Mouse (Mus musculus): Measurements from ENCODE around the gene Spert.

The Spert gene

DNA sequence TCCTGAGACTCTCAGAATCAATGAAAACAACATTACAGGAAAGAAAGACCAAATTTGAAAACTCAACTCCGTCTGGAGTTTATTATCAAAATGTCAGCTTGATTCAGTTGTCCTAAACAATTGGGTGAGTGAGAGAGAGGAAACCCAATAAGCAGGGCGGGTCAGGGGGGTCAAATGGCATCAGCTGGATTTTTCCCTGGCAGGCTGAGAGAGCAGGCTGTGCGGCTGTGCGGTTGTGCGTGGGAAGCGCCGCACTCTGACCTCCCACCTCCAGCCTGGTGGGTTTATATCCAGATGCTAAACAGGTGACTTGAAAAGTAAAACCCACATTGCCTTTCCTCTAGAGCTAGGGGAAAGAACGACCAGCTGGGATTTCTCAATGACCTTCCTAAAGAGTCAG, 51.2 kb downstream of the Spert start:
- TF ChIP-seq GATA4 (IDR thresholded peaks at IDR 0.05; ENCODE audit: insufficient replicate concordance, low read length), result no peak

DNA sequence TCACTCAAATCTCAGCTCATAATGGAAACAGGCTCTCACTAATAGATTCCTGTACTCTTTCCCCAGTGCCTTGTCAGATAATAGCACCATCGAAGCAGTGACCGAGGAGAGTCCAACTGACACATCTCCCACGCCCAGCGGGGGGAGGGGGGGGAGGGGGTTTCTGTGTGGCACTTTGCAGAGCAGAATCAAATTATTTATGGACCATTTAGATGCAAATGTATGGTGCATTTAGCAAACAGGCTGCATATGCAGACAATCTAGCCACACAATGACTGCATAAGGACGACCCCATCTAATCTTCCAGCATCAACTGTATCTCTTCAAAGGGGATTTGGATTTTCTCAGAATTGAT, 51.9 kb downstream of the Spert start:
- TF ChIP-seq GATA4 (IDR thresholded peaks at IDR 0.05; ENCODE audit: insufficient replicate concordance, low read length), result no peak

DNA sequence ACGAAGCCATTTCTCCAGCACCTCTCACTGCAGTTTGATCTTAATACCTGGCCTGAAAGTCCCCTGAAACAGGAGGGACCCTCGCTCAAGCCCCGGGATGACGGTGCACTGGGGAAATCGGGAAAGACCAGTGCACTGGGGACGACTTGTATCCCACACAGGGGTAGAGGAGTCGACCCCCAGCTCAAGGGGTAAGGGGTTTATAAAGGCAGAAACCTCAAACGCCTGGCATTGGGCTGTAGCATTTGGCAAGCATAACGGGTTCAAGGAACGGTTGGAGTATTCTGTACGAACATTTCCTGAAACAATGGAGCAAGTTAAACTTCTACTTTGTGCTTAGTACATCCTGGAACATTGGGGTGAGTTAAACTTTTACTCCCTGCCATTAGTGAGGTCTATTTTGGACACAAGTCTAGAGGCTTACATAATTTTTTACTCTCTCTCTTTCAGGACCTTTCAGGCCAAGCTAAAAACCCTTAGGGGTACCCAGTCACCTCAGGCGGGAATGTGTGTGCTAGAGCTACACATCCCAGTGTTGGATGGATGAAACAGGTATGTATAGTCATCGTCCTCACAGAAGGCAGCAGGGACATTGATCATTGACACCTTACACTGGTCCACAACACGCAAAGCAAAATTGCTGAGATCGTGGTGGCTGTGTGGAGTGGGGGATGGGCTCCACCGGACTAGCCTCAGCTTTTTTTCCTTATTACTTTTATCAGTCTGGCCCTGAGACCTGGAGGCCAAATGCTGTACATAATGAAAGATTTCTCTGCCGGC, 52.5 kb downstream of the Spert start:
- TF ChIP-seq GATA4 (IDR thresholded peaks at IDR 0.05; ENCODE audit: insufficient replicate concordance, low read length), result no peak

DNA sequence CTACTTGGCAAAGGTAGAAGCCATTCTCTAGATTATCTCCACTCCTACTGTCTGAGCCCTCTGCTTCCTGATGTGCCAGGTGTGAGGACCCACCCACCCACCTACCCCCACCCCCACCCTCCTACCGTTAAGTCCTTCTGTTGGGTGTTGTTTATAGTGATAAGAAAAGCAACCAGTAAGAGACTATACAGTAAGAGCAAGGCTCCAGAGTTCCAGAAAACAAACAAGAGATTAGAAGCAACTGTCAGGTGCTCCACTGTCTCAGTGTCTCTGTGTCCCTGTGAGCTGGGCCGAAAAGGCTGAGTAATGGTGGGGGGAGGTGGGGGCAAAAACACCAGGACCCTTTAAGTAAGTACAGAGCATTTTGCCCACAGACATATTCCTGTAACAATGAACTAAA, 53.7 kb downstream of the Spert start:
- TF ChIP-seq GATA4 (IDR thresholded peaks at IDR 0.05; ENCODE audit: insufficient replicate concordance, low read length), result no peak
